Mouse (Mus musculus) lung, postnatal 0 days (tissue): ENCODE measurements around the gene Pik3r6.
A peak's percentile ranks its signal among the peaks of the same experiment; 100 is the strongest.

Experiments used
- CTCF ChIP-seq: IDR thresholded peaks from 2 replicates; pipeline ENCODE4 v1.5.1; 2016; ENCODE audit warnings: antibody characterized with exemption, mild to moderate bottlenecking
- EP300 ChIP-seq: IDR thresholded peaks from 2 replicates; pipeline ENCODE4 v1.6.1; 2016; ENCODE audit warnings: antibody characterized with exemption, mild to moderate bottlenecking, control low read depth

DNA sequence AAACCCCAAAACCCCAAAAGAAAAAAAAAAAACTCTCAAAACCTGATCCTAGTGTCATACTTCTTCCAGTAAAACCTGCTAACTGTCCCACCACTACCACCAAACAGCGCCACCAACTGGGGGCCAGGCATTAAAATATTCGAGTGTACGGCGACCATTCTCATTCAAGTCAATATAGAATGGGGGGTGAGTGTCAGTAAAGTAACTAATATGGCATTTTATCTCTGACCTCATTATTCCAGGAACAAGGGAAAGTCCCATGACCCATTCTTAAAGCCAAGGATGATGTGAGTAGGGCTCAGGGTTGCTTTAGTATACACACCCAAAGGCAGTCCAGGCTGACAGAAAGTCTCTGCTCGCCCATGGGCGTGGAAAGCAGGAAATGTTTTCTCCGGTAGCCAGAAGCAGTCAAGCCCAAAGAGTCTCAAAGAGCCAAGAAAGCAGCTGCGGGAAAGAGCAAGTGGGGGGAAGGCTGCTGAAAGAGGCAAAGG lies 51.2 kb downstream of the Pik3r6 start:
- TF ChIP-seq EP300 (0 out of 2 replicates have a peak, but pooled peaks have one; percentile 25), CTCF (peak; percentile 73)
